Mouse (Mus musculus) megakaryocyte, embryonic 14.5 days (primary cell): ENCODE data around the gene Fut1.

Experiments used
- FLI1 ChIP-seq: IDR thresholded peaks from 2 replicates; pipeline ENCODE4 v1.6.1; 2012; ENCODE audit warnings: low read length, inconsistent platforms, mixed read lengths
- GATA1 ChIP-seq: IDR thresholded peaks from 3 replicates; pipeline ENCODE4 v1.6.1; 2012; ENCODE audit warnings: mixed read lengths, low read length, inconsistent platforms, borderline replicate concordance

DNA sequence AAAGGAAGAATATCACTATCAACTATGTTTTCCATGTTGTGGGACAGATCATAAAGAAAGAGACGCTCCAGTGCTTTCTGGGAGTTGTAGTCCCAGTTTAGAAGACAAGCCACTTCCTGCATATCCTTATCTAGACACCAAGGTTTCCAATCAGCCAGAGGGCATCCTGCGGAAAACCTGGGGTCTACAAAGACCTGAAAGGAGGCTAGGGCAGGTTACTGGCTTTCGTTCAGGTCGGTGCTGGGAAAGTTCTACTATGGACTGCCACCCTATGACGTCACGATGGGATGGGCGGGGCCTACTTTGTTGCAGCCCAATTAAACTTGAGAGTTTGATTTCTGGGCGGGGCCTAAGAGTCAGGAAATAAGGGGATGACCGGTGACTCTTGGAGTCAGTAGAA, 4.4 kb downstream of the Fut1 start, which contains the start of gene Izumo1:
- no peak for TF ChIP-seq GATA1
- no peak for TF ChIP-seq FLI1
